Mouse (Mus musculus): ENCODE results near the gene Ubqln4. TPM values are rescaled to one million over a fixed set of nuclear protein-coding genes. Genes with fewer than 3 reads are reported as not detected.

Gene Ubqln4
- polyA plus RNA-seq, 1 experiment from 2014 or later = 38.4 TPM

DNA sequence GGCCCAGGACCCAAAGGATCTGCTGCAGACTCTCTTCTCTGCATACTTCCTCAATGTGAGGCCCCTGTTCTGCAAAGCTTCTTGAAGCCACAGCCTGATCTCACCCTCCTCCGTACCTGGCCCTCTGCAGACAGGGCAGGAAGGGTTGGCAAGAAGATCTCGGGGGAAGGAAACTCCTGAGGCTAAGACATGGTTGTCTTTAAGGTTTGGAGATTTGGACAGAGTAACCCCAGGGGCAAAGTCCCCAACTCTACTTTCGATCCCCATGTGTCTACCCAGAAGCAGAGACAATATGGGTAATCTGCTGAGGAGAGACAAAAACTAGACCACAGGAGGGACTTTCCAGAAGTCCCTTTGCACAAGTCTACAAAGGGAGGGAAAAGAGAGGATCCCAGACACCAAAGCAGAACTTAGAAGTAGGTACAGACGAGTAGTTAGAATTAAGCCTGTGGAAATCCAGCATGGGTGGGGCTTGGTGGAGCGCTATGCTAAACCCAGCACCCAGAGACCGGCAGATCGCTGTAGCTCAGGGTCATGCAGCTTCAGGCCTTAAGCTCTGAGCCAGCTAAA lies 39.9 kb upstream of the Ubqln4 start:
- H3K9me3 ChIP-seq = no peaks in the 10 kb centered on the region
- no peak overlapping the region for H3K4me2 ChIP-seq
- H3K4me1 ChIP-seq (replicated peaks) = peaks cover 45% of the 10 kb centered on the region
- no peaks in the 10 kb centered on the region for H3K36me3 ChIP-seq
- no peaks in the 10 kb centered on the region for H3K27me3 ChIP-seq
- 85% methylated on average over 7 of the region's 7 CpGs for WGBS
- H3K9ac ChIP-seq = no peak overlapping the region
- ATAC-seq (ENCODE audit: low read depth) = no peak
- H3K27ac ChIP-seq (replicated peaks) = no peak overlapping the region
- H3K4me3 ChIP-seq = no peak overlapping the region

DNA sequence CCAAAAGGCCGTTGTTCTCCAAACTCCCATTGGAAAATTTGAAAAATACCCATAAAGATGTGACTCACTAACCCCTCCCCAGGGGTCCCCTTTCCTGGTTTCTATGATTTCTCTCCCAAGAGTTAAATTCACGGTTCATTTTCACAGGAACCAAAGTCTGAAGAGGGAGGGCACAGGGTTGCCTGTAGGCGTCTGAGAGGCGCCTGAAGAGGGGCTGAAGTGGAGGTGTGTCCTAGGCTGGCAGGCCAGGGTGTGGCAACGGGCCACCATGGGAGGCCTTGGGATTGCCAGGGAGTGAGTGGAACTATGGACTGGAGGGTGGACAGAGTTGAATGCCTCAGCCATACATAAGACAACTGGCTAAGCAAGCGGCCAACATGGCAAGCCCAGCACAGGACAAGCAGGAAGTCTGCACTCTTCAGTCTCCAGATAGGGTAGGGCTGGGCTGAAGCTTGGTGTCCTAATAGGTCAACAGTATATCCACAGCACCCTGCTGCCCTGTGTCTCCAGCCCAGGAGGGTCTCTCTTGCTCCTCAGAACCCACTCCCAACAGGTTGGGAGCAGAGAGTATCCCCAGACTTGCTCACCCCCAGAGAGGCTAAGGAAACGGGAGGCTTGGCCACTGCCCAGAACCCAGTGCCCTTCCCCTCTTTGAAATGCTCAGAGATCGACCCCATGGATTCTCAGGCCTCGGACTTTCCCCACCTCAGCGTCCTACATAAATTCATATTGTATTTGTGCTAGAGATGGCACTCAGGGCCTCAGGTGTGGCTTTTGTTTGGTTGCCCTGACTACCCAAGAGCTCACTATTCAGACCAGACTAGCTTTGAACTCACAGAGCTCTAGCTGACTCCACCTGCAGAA lies 39.1 kb upstream of the Ubqln4 start:
- Histone ChIP-seq H3K9me3 (no peaks in the 10 kb centered on the region), H3K36me3 (no peaks in the 10 kb centered on the region), H3K4me2 (no peak overlapping the region), H3K4me1 (replicated peaks) (peaks cover 41% of the 10 kb centered on the region), H3K4me3 (no peak overlapping the region), H3K9ac (no peak overlapping the region), H3K27me3 (no peaks in the 10 kb centered on the region), H3K27ac (replicated peaks) (no peak overlapping the region)
- 78% methylated on average over 10 of the region's 10 CpGs for WGBS
- no peak for ATAC-seq (ENCODE audit: low read depth)

DNA sequence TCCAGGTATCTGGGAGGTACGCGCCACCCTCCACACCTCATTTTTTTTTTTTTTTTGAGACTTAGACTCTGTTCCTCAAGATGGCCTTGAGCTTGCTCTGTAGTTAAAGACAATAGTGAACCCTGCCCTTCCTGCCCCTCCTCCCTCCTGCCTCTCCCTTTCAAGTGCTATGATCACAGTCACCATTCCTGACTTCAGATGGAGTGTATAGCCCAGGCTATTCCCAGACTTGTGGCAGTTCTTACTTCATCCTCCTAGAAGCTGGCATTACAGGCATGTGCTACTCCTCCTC lies 38.5 kb upstream of the Ubqln4 start:
- Histone ChIP-seq H3K4me2 (no peak overlapping the region), H3K4me1 (replicated peaks) (peaks cover 36% of the 10 kb centered on the region), H3K4me3 (no peak overlapping the region), H3K27ac (replicated peaks) (no peak overlapping the region), H3K27me3 (no peaks in the 10 kb centered on the region), H3K9me3 (no peaks in the 10 kb centered on the region), H3K36me3 (no peaks in the 10 kb centered on the region), H3K9ac (no peak overlapping the region)
- no peak for ATAC-seq (ENCODE audit: low read depth)
- WGBS = 96% methylated on average over 2 of the region's 2 CpGs

DNA sequence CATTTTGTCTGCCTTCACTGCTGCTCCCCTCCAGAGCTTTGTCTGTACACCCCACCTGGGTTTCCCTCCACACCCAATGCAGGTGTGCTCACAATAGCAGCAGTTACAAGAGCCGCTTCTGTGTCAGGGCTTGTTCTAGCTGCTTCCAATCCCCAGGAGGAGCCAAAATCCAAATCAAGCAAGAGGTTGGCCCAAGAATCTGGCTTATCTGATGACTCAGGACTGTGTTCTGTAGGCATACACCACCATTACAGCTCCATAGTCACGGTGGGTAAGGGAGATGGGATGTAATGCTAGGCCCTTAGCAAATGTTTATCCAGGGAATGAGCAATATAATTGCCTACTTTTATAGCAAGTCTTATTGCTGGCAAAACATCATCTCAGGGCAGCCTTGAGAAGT lies 37.2 kb upstream of the Ubqln4 start:
- no peaks in the 10 kb centered on the region for H3K36me3 ChIP-seq
- H3K9me3 ChIP-seq = no peaks in the 10 kb centered on the region
- no peak overlapping the region for H3K27ac ChIP-seq (replicated peaks)
- H3K4me2 ChIP-seq = no peak overlapping the region
- no peak overlapping the region for H3K9ac ChIP-seq
- no peaks in the 10 kb centered on the region for H3K27me3 ChIP-seq
- H3K4me1 ChIP-seq (replicated peaks) = peaks cover 25% of the 10 kb centered on the region
- H3K4me3 ChIP-seq = no peak overlapping the region
- 81% methylated on average over 2 of the region's 2 CpGs for WGBS
- no peak for ATAC-seq (ENCODE audit: low read depth)

DNA sequence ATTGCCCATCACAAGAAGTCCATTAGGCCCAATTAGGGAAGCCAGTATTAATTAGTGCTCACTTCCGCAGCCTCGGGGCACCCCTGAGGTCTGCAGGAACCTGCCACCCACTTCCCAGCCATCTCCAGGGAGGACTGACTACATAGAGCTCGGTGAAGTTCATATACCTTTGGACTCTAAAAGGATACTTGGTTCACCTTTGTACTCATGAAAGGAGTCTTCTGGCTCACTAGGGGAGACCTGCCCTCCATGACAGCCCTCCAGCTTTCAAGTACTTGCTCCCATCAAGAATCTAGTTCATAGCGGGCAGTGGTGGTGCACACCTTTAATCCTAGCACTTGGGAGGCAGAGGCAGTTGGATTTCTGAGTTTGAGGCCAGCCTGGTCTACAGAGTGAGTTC lies 35.1 kb upstream of the Ubqln4 start:
- Histone ChIP-seq H3K9ac (no peak overlapping the region), H3K27me3 (no peaks in the 10 kb centered on the region), H3K4me2 (no peak overlapping the region), H3K4me1 (replicated peaks) (peaks cover 10% of the 10 kb centered on the region; the same call in 1 of the 2 replicates), H3K27ac (replicated peaks) (no peak overlapping the region), H3K36me3 (peaks cover 8% of the 10 kb centered on the region), H3K4me3 (no peak overlapping the region), H3K9me3 (no peaks in the 10 kb centered on the region)
- WGBS = 75% methylated on average over 4 of the region's 4 CpGs
- no peak for ATAC-seq (ENCODE audit: low read depth)

DNA sequence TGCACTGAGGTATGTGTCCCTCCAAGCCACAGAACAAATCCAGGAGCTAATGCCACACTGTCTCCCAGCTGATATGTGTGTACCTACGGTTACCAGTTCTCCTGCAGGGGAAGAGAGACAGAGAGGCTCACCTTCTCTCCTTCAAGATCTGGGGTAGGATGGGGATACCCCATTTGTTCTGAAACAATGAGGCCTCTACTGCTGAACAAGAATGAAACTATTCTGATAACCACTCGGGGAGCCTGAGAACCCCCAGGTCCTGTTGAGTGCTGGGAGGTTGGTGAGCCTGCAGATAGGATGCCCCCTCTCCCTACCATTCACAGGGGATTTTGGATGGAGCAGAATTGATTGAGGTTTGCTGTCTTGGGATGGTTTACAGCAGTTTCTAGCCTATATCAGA lies 33.5 kb upstream of the Ubqln4 start:
- WGBS = 83% methylated on average over 2 of the region's 2 CpGs

DNA sequence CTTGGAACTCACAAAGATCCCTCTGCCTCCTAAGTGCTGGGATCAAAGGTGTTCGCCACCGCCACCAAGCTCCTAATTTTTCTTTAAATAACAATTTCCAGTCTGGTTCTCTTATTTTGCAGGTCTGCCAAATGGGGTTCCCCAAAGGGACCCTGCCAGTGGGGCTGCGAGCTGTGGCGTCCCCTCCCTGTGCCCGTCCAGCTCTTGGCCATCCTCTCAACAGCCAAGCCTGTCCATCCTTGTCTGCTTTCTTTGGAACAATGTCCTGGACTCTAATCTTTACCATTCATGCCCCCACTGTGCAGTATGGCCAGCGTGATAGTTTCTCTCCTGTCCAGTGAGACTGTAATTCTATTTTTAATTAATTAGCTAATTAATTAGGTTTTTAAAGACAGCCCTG lies 32.4 kb upstream of the Ubqln4 start:
- H3K4me2 ChIP-seq = no peak overlapping the region
- H3K4me3 ChIP-seq = no peak overlapping the region
- no peaks in the 10 kb centered on the region for H3K27me3 ChIP-seq
- 92% methylated on average over 6 of the region's 6 CpGs for WGBS
- no peaks in the 10 kb centered on the region for H3K9me3 ChIP-seq
- H3K9ac ChIP-seq = no peak overlapping the region
- H3K27ac ChIP-seq (replicated peaks) = no peak overlapping the region
- H3K36me3 ChIP-seq = peaks cover 24% of the 10 kb centered on the region
- ATAC-seq (ENCODE audit: low read depth) = no peak
- H3K4me1 ChIP-seq (replicated peaks) = peaks cover 16% of the 10 kb centered on the region

More for the DNA sequence above, 33.5 kb upstream of the Ubqln4 start:
- no peak for ATAC-seq (ENCODE audit: low read depth)
- Histone ChIP-seq H3K36me3 (peaks cover 20% of the 10 kb centered on the region), H3K4me1 (replicated peaks) (0 out of 2 replicates have a peak, but pooled peaks cover 5% of the 10 kb centered on the region), H3K27me3 (no peaks in the 10 kb centered on the region), H3K9me3 (no peaks in the 10 kb centered on the region), H3K4me3 (no peak overlapping the region), H3K4me2 (no peak overlapping the region), H3K9ac (no peak overlapping the region), H3K27ac (replicated peaks) (no peak overlapping the region)

DNA sequence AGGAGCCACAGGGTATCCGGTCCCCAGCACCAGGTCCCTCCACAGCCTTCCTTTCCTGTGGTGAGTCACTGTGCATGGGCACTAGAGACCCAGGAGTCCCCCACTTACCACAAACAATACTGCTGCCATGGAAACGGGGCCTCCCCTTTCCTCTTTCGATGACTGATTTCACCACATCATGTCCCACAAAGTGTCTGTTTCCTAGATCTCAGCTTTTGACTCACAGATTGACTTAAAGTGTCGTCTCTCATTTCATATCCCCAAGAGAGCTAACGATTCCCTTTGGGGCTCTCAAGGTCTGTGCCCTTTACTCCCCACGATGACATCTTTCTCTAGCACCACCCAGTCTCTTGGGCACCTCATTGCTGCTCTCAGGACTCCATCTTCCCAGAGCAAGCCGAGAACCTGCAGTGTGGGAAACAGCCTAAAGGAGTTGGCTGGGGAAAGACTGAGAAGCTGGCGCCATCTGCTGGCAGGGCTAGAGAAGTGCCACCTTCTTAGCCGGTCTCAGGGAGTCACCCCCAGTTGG lies 31.7 kb upstream of the Ubqln4 start:
- WGBS = 38% methylated on average over 9 of the region's 9 CpGs

DNA sequence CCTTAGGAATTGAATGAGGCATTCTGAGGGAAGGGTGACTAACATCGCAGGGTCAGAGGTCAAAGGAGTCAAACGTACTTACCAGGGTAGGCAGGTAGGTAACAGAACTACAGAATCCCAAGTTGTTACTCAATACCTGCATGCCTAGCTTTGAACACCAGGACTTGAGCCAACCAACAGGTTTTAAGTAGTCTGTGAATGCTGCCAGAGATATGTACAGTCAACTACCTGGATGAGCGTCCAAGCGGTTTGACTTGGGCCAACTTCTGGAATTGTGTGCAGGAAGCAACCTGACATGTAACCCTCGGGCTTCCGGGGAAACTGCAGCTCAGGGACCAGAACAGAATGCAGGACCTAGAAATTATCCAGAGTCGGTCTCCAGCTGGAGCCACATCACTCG lies 30.5 kb upstream of the Ubqln4 start:
- no peaks in the 10 kb centered on the region for H3K27me3 ChIP-seq

More for the DNA sequence above, 31.7 kb upstream of the Ubqln4 start:
- no peak overlapping the region for H3K4me2 ChIP-seq
- no peaks in the 10 kb centered on the region for H3K27me3 ChIP-seq
- no peaks in the 10 kb centered on the region for H3K9me3 ChIP-seq
- H3K4me1 ChIP-seq (replicated peaks) = peaks cover 22% of the 10 kb centered on the region
- peaks cover 24% of the 10 kb centered on the region for H3K36me3 ChIP-seq
- no peak overlapping the region for H3K4me3 ChIP-seq
- no peak overlapping the region for H3K9ac ChIP-seq
- ATAC-seq (ENCODE audit: low read depth) = peak; percentile 5; the same call in 1 of the 2 replicates
- no peak overlapping the region for H3K27ac ChIP-seq (replicated peaks)

DNA sequence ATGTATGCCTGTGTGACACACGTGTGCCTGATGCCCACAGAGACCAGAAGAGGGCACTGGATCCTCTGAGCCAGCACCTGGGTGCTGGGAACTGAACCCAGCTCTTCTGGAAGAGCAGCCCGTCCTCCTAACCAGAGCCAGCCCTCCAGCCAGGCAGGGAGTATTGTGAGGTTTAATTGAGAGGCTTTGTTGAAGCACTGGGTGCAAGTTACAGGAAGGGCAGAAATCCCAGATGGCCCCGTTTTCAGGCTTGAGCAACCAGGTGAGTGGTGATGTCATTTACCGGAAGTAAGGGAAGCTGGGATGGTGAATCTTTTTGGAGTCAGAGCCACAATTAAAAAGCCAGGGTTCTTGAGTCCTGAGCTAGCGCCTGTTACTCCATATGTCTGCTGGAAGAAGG lies 28.5 kb upstream of the Ubqln4 start:
- no peaks in the 10 kb centered on the region for H3K9me3 ChIP-seq
- H3K36me3 ChIP-seq = peaks cover 24% of the 10 kb centered on the region
- H3K4me1 ChIP-seq (replicated peaks) = peaks cover 54% of the 10 kb centered on the region
- no peak for ATAC-seq (ENCODE audit: low read depth)
- H3K27ac ChIP-seq (replicated peaks) = no peak overlapping the region
- no peaks in the 10 kb centered on the region for H3K27me3 ChIP-seq
- no peak overlapping the region for H3K9ac ChIP-seq
- 87% methylated on average over 5 of the region's 5 CpGs for WGBS
- H3K4me2 ChIP-seq = no peak overlapping the region
- no peak overlapping the region for H3K4me3 ChIP-seq

More for the DNA sequence above, 30.5 kb upstream of the Ubqln4 start:
- H3K36me3 ChIP-seq = peaks cover 24% of the 10 kb centered on the region
- no peak for ATAC-seq (ENCODE audit: low read depth)
- peaks cover 34% of the 10 kb centered on the region for H3K4me1 ChIP-seq (replicated peaks)
- H3K4me3 ChIP-seq = no peak overlapping the region
- H3K4me2 ChIP-seq = no peak overlapping the region
- no peaks in the 10 kb centered on the region for H3K9me3 ChIP-seq
- no peak overlapping the region for H3K9ac ChIP-seq
- WGBS = 86% methylated on average over 8 of the region's 8 CpGs
- no peak overlapping the region for H3K27ac ChIP-seq (replicated peaks)

DNA sequence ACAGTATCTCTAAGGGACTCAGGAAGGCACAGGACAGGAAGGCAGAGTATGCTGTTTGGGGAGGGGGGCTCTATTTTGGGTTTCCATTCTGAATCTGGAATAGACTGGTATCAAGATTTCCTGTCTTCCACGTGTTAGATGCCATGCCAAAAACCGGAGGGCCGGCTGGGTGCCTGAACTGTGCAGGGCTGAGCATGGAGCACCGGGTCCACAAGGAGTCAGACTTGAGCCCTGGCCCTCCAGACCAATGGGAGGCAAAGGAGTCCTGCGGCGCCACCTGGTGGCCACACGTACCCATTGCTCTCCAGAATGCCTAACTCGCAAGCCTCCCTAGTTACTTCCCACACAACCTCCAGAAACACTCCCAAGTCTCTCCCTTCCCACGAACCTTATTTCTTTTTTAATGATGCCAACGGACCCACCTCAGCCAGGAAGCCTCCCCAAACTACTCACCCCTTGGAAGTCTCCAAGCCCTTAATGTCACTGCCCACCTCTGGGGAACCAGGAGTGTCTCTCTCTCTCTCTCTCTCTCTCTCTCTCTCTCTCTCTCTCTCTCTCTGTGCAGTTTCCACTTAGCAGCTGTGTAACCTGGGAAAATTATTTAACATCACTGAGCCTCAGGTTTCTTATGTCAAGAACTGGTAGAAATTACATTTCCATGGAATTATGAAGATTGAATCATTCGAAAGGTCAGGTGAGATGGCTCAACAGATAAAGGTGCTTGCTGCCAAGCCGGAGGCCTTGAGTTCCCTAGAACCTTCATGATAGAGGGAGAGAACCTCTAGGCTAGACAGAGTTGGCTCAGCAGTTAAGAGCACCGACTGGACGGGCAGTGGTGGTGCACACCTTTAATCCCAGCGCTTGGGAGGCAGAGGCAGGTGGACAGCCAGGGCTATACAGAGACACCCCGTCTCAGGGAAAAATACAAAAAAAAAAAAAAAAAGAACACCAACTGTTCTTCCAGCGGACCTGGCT lies 27.1 kb upstream of the Ubqln4 start:
- Histone ChIP-seq H3K9ac (peak overlapping the region; percentile 52; the same call in 1 of the 2 replicates), H3K27ac (replicated peaks) (no peak overlapping the region), H3K9me3 (no peaks in the 10 kb centered on the region), H3K27me3 (no peaks in the 10 kb centered on the region), H3K4me1 (replicated peaks) (peaks cover 60% of the 10 kb centered on the region), H3K4me3 (peak overlapping the region; percentile 25; the same call in 1 of the 2 replicates), H3K36me3 (peaks cover 24% of the 10 kb centered on the region), H3K4me2 (peak overlapping the region; percentile 99)
- WGBS = 34% methylated on average over 17 of the region's 17 CpGs
- peak; percentile 64 for ATAC-seq (ENCODE audit: low read depth)

DNA sequence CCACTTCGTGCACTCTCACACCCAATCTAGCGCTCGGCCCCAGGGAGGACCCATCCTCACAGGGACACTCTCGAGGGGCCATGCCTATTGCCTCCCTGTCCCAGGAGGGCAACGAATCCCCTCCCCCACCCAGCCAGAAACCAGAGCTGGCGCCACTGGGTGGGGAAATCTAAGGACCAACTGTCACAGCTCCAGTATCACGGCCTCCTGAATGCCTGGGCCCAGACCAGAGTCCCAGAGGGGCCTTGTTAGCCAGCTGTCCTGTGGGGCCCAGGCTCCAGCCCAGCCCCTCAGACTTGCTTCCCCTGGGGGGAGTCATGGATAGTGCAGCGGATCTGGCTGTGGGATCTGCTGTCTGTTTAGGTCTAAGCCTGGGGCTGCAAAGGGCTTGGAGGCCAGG lies 26.0 kb upstream of the Ubqln4 start:
- 20% methylated on average over 8 of the region's 8 CpGs for WGBS
- Histone ChIP-seq H3K4me1 (replicated peaks) (peaks cover 55% of the 10 kb centered on the region), H3K36me3 (peaks cover 23% of the 10 kb centered on the region), H3K9ac (peak overlapping the region; percentile 70), H3K4me2 (peak overlapping the region; percentile 99), H3K4me3 (peak overlapping the region; percentile 25), H3K27me3 (no peaks in the 10 kb centered on the region), H3K9me3 (no peaks in the 10 kb centered on the region), H3K27ac (replicated peaks) (peak overlapping the region; percentile 71)
- ATAC-seq (ENCODE audit: low read depth) = no peak

Measured in neural tube, embryonic 13.5 days (tissue).